Mouse (Mus musculus): ENCODE measurements around the gene Tpcn1. TPM values are rescaled to one million over a fixed set of nuclear protein-coding genes. Genes with fewer than 3 reads are reported as not detected.

Gene Tpcn1
- total RNA-seq, 4 experiments from 2014 or later: 33.9 to 44.5 (median 40.0) TPM

DNA sequence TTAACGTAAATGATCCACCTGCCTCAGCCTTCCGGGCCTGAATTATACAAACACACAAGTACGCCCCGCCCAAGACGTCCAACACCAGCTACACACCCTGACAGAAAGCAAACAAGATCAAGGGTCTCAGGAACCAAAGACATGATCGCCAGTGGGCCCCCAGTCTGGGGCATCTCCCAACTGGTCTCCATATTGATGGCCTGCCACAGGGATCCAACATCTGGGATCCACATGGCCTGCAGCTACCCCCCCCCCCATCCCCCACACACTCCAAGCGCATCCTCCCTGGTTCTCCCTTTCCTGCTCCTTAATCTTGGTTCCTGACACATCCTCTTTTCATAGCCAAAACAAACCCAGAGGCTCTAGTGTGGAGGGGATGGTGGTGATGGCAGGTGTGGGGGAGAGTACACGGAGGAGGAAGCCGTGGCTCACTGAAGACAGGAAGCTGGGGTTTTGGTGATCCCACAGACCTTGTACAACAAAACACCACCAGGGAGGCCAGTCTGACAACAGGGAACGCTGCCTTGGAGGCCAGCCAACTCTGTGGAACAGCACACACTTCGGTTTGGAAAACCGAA, 9.9 kb downstream of the Tpcn1 start:
- DNase-seq: no peak

DNA sequence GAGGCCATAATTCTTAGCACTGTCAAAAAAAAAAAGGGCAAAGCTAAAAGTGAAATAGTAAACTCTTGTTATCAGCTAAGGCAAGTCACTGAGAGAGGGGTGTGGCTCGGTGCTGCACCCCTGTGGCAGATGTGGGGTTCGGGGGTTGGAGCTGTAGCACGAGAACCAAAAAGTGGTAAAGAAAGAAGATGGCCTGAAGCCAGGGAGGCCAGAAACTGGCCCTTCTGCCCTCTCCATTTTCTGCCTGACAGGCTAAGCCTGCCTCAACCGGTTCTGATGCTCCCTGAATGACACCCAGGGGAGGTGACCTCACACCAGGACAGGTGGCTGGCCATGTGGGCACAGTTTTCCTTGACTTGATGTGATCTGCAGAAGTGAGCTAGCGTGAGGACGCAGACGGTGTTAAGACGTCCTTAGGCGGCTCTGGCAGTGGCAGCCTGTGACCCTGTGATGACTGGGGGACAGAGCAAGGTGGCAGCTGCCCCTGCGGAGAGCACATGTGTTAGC, 10.5 kb downstream of the Tpcn1 start:
- no peak for DNase-seq

DNA sequence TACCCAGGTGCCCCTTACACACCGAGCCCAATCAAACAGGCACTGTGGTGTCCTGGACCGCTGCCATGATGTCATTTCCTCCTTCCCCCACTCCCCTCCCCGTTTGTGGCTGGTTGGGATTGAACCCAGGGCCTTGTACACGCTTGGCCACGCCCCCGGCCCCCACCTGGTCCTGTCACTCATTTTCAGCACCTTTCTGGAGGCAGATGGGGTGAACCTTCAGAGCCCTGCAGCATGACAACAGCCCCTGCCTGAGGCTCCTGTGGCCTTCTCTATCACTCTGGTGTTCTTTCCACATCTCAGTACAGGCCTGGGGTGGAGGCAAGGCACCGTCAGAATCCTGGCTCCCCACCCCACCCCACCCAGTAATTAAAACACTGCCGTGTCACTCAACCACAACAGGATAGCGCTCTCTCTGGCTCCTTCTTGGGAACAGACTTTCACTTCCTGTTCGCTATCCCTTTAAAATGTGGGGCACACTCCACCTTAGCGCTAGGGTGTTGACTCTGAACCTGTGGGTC, 11.6 kb downstream of the Tpcn1 start:
- no peak for DNase-seq

DNA sequence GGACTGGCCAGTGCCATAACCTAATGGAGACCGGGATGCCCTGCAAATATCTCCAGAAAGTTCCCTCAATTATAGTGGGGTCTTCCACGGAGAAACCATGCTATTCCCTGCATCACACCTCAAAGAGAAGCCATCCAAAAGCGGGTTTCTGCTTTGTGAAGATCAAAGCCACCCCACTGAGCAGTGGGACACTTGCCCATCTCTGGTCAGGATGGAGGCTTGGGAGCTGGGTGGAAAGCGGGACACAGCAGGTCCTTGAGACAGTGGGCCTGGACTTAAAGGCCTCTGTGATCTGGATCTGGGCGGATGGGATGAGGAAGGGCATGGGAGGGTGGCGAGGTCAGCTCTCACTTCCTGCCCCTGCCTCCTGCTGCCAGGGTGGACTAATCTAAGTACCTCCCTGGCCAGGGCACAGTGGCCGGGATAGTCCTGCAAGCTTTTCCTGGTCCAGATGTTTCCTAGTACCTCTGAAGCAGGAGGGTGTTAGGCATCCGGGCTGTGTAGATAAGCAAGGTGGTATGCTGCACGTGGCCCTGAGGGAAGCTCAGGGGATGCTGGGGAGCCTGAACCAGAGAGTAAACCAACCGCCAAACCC, 13.9 kb downstream of the Tpcn1 start:
- DNase-seq: no peak

DNA sequence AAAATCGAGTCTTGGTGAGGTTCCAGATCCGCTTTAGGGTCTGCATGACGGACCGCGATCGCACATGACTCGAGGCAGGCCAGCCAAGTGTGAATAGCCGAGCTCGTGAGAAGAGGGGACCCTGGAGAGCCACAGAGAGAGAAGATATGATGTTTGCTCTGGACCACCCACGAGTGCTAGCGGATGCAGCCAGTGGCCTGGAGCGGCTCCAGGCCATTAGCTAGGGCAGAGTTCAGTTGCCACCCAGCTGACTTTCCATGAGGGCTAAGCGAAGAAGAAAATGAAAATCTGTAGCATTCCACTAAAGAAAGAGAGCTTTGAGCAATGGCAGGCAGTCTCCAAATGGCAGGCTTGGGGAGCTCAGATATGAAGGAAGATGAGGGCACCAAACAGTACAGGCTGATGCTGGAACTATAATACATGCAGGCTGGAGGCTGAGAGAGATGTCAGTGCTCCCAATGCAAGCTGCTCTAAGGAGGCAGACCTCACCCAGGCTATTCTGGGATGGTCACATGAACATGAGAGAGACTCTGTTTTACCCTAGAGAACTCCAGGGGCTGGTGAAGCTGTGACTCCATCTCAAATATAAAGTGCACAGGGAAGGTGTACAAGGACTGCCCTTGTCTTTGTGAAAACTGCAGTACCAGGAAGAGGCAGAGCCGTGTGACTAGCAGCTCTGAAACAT, 17.3 kb downstream of the Tpcn1 start:
- DNase-seq: no peak

DNA sequence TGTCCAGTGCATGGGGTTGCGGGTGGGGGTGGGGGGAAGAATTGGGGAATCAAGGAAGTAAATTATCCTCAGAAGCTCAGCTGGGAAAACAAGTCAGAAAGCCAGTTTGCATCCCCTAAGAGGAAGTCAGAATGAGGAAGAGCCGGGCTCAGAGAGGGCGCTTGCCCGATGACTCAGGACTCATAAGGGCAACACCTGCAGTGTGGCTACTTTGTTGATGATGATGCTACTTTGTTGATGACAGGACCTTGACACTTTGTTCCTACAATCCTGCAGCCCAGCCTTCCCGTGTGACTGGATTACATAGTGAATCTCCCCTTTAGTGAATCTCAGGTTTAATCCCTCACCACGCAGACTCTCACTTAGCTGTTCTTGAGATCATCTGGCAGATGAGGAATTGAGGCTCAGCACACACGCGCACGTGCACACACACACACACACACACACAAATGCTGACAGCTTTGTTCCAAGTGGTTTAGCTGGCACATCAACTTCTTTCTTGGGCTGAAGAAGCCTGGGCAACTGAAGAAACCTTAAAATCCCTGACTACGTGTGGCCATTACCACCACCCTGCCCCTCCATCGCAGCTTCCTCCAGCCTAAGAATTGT, 18.1 kb downstream of the Tpcn1 start:
- DNase-seq: no peak

- DNase-seq: no peak
These were observed 18.7 kb downstream of the Tpcn1 start for GRCm38 (mm10) chr5:120569791-120570190.

DNA sequence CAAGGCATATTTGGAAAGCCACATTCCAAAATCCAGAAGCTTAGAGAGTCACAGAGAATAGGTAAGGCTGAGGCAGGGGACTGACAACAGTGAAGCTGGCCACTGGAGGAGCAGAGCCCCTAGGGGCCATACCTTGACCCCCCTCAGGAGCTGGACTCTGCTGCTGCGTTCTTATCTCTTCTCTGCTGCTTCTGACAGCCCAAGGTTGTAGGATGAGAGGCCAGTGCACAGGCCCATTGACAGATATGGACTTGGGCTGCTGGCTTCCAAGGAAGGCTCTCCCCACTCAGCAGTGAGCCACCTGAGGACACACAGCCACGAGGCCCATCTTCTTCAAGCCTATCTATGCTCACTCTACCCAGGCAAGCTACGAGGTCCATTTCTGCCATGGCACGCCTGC, 19.5 kb downstream of the Tpcn1 start:
- DNase-seq: no peak

- no peak for DNase-seq
These were observed 20.1 kb downstream of the Tpcn1 start for GRCm38 (mm10) chr5:120568336-120568768.

- DNase-seq: no peak
These were observed 20.7 kb downstream of the Tpcn1 start for GRCm38 (mm10) chr5:120567761-120568211.

GRCm38 (mm10) chr5:120567253-120567701, 21.2 kb downstream of the Tpcn1 start:
- peak; percentile 73 for DNase-seq

GRCm38 (mm10) chr5:120566681-120567252, 21.7 kb downstream of the Tpcn1 start:
- no peak for DNase-seq

GRCm38 (mm10) chr5:120566101-120566500, 22.4 kb downstream of the Tpcn1 start:
- DNase-seq: no peak

- no peak for DNase-seq
These were observed 23.1 kb downstream of the Tpcn1 start for GRCm38 (mm10) chr5:120565171-120565905.

GRCm38 (mm10) chr5:120563914-120564311, 24.6 kb downstream of the Tpcn1 start:
- no peak for DNase-seq

DNA sequence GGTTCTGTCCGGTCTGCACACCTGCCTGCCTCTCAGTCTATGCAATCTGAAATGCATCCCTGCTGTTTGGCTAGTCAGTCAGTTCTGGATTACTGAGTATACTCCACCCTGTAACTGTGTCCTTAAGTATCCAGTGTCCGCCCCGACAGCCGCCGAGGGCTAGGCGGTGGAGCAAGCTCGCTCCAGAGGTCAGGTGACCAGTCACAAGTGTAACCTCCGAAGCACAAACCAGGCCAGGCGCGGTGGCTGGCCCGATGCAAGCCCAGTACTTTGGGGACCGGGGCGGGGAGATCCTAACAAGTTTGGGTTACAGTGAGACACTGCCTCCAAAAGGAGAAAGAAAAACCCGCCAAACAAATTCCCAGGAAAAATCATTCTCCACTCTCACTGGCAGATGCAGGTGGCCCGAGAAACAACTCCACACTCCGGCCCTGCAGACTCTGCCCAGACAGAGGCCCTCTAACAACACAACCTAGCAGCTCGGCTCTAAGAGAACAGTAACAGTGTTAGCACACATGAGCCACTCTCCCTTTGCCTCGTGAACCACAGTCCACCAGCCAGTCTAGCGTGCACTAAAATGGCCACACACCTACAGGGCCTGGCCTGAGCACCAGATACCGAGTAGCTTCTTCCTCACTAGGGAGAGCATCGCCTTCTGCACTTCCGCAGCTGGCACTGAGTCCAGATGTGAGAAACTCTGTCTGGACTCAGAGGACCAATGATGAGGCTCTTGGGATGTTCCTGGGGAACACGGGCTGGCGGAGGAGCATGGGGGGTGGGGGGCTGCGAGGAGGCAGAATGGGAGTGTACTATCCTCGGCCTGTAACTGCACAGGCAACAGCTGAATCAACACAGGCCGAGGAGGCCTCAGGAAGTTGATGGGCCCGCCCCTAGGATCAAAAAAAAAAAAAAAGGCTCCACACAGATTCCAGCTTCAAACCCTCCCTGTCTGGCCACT, 25.2 kb downstream of the Tpcn1 start:
- peak; percentile 52 for DNase-seq

DNA sequence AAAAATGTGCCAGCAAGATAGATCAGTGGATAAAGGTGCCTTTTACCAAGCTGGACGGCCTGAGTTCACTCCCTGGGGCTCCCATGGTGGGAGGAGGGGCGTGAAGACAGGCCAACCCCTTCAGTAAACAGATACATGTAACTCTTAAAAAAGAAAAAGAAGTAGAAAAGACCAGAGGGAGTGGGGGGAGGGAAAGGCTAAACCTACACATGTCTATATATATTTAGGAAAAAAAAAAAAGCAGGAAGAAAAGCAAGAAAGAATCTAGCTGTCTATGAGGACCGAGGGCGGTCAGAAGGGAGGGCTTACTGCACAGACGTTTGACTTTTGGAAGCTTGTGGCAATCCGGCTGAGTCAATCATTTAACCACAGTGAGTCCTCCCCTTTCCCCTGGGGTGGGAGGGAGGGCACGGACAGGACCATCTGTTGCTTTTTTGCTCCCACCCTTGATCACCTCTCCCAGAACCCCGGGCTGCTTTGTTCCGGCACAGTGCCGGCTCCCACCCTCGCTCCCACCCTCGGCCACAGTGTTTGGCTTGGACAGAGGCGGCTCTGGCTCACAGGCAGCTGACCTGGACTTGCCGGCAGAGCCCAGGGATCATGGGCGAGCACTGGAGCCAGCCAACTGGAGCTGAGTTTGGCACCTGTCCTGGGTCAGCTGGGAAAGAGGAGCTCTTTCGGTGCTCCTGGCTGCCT, 27.7 kb downstream of the Tpcn1 start:
- DNase-seq: no peak

GRCm38 (mm10) chr5:120560129-120560615, 28.3 kb downstream of the Tpcn1 start:
- no peak for DNase-seq

DNA sequence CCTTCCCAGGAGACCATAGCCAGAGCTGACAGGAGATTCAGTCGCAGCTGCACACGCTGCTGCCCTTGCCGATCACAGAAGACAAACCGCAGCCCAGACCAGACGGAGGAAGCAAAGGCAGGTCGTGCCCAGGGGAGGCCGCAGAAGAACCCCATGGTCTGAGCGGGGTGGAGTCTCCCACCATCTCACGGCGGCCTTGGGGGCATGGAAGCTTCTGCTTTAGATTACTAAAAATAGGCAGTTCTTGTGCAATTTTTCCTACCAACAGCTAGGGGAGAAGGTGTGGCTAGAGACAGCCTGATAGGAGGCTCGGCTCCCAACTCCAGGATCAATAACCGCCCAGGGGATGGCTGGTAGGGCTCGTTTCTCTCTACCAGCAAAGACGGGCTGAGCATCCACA, 29.7 kb downstream of the Tpcn1 start:
- no peak for DNase-seq

DNA sequence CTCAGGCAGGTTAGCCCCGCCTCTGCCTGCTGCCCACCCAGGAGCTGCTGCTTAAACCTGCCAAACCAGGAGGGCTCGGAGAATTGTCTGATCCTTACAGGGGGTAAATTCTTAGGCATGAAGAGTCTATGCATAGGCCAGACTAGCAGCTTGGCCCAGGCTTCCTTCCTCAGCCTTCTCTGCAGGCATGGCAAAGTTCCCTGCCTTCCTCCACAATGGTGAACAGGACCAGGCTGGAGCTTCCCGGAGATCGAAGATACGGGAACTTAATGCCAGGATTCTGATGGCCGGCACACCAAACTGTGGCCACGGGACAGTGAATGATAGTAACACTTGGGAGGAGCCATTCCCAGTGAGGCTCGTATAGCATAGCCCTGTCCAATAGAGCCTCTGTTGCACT, 30.4 kb downstream of the Tpcn1 start:
- DNase-seq: no peak

Data from adrenal gland, adult 8-10 months (tissue).